Mouse (Mus musculus): Measurements from ENCODE around the gene Esrra. TPM values are rescaled to one million over a fixed set of nuclear protein-coding genes. Genes with fewer than 3 reads are reported as not detected.
"Not testable (repeated sequence)": the region's sequence is repeated elsewhere in the genome, so short reads cannot be mapped to it uniquely, and the experiment has no call there.

The Esrra gene
- total RNA-seq, 2 experiments from 2014 or later, result 44.1 to 44.7 TPM

DNA sequence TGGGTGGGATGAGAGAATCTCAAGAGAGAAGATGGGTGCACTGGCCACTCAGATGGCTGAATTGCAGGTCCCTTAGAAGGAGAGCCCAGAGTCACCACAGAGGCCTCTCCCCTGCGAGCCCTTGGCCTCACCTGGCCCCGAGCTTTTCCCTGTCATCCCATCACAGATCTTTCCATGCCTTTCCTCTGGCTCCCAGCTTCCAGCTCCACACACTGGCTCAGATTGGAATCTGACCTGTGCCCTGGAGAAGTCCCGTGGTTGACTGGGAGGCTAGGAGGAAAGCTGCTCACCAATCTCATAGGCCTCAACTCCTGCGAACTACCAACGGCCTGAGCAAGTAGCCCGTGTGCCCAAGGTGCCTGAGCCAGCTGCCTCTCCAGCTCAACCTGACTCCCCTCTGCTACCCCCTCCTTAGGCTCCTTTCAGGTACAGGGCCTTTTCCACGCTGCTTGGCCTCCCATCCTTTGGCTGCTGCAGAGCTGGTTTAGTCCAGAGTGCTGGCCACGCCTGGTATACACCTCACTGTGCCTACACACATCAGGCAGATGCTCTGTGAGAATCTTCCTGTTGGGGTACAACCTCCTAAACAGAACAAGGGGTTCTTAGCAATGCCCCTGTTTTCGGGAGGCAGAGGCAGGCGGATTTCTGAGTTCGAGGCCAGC lies 16.0 kb downstream of the Esrra start:
- DNase-seq (ENCODE audit: low spot score in 2 of 2), result no peak

DNA sequence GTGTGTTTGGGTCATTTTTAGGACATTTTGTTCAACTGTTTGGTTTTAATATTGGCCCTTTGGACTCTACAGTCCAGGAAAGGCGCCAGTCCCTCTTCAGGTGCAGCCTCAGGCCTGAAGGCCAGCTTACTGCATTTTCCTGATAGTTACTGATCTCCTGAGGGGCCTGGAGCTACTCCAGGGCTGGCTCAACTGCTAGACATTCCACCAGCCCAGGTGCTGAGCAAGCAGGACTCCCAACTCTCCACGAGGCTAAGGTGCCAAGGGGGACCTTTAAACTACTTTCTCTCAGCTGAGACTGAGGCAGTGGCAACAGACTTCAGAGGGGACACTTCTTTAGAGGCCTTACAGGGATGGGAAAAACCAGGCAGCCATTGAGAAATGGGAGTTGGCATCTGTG lies 16.8 kb downstream of the Esrra start:
- DNase-seq (ENCODE audit: low spot score in 2 of 2), result no peak

DNA sequence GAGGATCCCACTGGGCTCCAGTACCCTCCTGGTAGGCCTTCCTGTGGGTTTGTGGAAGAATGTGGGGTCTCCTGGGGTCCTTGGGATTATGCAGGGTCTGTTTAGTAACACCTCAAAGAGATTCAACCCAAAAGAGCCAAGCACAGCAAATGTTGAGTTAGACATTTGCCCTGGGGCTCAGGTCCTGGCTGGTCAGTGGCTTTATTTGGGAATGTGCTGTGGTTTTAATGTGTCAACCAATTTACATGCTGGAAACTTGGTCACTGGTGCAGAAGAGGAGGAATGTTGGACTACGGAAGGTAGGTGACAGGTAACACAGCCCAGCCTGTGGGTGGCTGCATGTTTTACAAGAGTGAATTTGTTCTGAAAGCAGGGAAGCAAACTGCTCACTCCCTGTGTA lies 18.6 kb downstream of the Esrra start:
- no peak for DNase-seq (ENCODE audit: low spot score in 2 of 2)

DNA sequence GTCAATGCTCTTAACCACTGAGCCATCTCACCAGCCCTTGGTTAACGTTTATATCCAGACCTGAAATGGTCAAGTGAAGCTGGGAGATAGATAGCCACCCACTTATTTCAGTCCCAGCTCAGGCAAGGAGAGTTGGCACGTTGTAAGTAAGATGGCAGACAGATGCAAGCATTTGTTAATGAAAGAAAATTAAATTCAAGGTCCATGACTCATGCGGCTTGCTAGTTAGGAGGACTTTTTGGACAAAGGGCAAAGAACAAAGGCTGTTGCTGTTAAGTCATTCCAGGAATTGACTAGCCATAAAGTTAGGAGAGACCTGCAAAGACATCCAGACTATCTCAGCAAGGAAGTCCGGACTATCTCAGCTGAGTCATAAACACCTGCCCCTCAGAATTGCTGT lies 22.0 kb downstream of the Esrra start:
- no peak for DNase-seq (ENCODE audit: low spot score in 2 of 2)

DNA sequence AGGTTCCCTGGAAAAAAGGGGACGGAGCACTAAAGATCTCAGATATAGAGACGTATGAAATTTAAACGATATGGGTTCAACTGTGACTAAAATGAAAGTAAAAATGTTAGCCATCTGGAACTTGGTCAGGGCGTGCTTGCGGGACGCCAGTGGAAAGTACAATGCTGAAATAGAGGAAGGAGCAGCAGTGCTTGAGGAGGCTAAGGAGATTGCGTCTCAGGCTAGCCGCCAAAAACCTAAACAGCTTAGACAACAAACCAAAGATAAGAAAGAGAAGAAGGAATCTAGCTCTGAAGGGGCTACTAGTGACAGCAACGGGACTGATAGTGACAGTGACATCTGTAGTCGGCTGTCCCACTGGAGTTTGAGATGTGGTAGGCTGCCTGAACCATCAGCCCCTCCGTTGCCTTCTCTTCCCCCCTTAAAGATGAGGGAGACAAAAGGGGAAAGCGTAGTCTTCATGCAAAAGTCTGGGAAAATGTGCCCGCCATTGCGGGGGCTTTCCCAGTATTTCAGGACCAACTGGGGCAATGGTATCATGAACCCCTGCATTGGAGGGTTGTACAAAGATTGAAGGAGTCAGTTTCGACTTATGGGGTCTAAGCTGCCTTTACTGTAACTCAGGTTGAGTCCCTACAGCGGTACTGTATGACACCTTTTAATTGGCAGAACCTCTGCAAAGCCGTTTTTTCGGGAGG lies 25.9 kb downstream of the Esrra start:
- DNase-seq (ENCODE audit: low spot score in 2 of 2), result not testable (repeated sequence)

DNA sequence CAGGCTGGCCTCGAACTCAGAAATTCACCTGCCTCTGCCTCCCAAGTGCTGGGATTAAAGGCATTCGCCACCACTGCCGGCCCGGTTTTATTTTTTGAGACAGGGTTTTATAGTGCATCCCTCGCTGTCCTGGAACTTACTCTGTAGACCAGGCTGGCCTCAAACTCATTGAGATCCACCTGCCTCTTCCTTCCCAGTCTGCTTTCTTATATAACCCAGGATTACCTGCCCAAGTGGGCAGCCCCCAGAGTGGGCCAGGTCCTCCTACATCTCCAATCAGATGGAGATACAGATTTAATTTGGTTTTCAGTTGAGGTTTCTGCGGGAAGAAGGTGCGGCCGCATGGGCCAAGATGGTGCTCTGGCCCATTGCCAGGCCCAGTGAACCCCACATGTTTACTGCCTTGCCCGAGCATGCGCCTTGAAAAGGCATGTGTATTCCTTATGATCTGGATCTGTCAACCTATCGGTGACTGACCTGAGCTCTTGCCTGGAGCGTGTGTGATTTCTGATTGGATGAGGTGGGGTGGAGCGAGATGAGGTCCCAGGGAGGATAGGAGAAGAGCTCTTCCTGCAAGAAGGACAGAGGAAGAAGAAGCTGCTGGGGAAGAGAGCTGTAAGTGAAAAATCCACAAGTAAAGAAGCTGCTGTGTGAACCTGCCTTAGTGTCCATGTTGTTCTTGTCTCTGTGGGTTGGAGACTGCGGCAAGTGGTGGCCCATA lies 27.7 kb downstream of the Esrra start:
- no peak for DNase-seq (ENCODE audit: low spot score in 2 of 2)

DNA sequence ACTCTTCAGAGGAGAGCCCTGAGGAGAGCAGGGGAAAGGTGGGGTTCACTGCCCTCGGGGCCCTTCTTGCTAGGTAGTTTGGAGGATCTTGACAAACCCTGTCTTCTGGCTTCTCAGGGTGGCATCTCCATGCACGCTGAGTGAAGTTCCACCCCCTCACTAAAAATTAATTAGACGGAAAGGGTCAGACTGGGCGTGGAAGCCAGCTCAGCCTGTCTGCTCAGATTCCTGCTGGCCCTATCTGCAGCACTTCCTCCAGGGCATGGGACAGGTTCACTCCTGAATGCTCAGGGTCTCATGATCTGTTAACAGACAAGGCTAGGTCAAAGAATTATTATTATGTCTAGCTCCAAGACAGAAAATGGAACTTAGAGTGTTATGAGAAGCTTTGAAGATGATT lies 29.1 kb downstream of the Esrra start:
- DNase-seq (ENCODE audit: low spot score in 2 of 2), result no peak

DNA sequence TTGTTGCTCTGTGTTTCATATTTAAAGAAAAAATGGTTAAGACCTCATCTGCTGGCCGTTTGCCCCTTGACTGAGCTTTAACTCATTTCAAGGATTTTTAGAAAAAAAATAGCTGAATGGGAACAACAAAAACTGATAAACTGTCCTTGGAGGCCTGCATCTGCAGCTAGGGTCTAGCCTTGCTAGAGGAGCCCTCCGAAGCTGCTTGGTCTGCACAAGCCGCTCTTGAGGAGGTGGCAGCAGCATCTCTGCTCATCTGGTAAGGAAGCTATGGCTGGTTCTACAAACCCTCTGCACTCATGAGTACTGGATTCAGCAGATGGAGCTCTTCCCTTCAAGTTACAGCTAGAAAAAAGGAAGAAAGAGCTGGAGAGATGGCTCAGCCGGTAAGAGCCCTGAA lies 43.6 kb downstream of the Esrra start:
- no peak for DNase-seq (ENCODE audit: low spot score in 2 of 2)

DNA sequence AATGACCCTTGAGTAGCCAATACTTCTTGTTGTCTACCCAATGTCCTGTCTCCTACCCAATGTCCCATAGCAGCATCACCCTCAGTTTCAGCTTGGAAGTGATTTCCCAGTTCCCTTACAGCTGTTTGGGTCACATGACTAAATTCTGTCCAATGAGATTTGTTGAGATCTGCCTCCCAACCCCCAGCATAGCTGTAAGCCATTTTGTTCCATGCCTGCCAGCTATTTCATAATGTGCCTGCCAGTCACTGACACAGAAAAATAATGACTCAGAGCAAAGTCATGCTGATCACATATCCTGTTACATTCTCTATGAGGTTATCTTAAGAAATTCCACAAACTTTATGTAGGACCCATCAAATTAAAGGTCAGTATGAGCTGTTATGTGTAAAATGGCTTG lies 44.8 kb downstream of the Esrra start:
- no peak for DNase-seq (ENCODE audit: low spot score in 2 of 2)

DNA sequence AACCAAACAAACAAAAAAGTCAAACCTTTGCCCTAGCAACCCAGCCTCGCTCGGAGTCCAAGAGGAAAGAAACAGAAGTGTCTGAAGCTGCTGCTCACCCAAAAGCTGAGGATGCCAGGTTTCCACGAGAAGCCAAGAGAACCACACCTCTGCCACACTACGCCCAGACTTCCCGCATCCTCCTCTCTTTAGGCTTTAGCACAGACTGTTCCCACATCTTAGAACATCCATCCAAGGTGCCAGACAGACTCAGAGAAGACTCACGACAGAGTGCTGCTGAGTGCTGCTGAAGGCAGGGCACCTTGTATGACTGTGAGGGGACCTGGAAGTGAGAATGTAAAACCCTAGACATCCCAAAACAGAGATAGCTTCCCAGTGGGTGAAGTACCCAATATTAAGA lies 45.8 kb downstream of the Esrra start:
- DNase-seq (ENCODE audit: low spot score in 2 of 2), result no peak

DNA sequence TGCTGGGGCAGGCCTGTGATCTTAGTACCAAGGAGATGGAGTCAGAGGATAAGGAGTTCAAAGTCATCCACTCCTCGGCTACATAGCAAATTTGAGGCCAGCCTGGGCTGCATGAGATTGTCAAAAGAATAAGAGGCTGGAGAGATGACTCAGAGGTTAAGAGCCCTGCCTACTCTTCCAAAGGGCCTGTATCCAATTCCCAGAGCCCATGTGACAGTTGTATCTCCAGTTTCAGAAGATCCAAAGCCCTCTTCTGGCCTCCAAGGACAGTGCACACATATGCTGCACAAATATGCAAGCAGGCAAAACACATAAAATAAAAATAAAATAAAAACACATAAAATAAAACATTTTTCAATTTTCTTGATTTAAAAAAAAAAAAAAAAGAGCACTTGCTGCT lies 47.4 kb downstream of the Esrra start:
- no peak for DNase-seq (ENCODE audit: low spot score in 2 of 2)

DNA sequence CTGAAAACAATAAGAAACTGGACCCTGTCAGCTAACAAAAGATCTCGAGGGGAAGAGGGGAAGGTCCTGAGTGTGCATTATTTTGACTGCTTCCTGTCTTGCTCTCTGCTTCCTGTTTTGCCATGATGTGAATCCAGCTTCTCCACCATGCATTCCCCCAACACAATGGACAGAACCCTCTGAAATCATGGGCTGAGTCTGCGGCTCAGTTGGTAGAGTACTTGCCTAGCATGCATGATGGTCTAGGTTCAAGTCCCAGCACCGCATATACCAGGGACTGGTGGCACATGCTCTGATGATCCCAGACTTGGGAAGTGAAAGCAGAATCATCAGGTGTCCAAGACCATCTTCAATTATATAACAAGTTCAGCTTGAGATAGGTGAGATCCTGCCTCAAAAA lies 48.9 kb downstream of the Esrra start:
- DNase-seq (ENCODE audit: low spot score in 2 of 2), result no peak

DNA sequence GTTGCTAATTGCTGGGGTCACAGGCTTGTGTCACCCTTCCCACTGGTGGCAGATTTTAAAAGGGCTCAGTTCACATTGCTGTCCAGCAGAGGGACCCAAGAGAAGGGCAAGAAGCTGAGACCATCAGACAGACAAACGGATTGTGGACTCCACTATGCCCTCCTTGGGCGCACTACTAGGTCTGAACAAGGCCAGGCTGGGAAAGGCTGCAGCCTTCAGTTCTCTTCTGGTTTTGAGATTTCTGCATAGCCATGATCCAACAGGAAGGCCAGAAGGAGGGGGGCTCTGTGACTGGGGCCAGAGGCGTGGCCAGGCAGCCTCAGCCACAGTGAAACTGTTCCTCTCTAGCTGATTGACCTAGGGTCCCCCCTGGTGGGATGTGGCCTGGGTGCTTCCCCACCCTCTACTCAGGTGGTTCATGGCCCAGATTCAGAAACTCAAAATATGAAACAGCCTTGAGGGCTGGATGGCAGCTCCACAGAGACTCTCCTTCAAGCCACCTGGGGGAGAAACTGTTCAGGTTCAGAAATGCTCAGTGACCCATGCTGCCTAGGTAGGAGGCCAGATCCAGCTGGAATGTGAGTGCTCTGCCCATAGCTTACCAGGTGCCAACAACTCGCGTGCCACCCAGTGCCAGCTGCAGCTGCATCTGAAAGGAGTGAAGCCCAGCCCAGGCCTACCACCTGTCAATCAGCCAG lies 49.9 kb downstream of the Esrra start:
- DNase-seq (ENCODE audit: low spot score in 2 of 2), result no peak

DNA sequence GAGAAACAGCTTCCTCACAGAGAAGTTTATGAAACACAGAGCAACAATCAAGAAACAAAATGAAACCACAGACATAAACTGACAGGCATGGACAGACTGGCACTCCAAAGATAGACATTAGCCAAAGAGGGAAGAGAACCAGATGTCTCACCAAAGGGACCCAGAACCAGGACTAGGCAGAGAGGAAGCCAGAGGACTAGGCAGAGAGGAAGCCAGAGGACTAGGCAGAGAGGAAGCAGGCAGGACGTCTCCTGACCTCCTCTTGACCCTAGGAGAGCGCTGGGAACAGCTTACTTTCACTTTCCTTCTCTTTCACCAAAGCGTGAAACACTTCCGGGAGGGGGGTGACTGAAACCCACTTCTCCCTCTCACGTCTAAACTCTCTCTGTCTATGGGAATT lies 52.3 kb downstream of the Esrra start:
- DNase-seq (ENCODE audit: low spot score in 2 of 2), result no peak

DNA sequence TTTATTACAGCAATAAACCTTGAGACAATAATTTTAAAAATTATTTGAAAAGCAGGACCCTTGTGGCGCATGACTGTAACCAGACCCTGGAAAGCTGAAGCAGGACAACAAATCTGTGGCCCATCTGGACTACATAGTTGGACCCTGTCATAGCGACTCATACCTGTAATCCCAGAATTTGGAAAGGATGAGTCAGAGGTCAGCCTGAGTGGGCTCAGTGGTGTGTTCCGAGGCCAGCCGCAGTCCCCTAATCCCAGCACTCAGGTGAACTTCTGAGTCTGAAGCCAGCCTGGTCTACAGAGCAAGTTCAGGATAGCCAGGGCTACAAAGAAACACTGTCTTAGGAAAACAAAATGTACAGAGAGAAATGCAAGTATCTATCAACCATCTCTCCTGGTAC lies 60.2 kb downstream of the Esrra start:
- DNase-seq (ENCODE audit: low spot score in 2 of 2), result no peak

Small RNA genes within 50 kb of the gene (microRNA-seq; reads per million reads assigned to microRNA genes)
- gene Mir6990, result 2.1 reads per million, percentile 2 among the genes with 10 or more reads in this experiment

Other genes with a start within 250 kb of the Esrra start
- 10 to 100 TPM; 17.8 to 18.7 TPM for gene Rps6ka4, start 81.2 kb downstream of the Esrra start, total RNA-seq (2021)
- gene Ccdc88b, start 63.6 kb downstream of the Esrra start, total RNA-seq (2021), result 1 to 10 TPM; 1.3 to 2.9 TPM
- 10 to 100 TPM; 54.7 to 56.4 TPM for gene Trmt112, start 12.1 kb downstream of the Esrra start, total RNA-seq (2021)
- 100 to 1,000 TPM; 137 to 142 TPM for gene Prdx5, start 11.7 kb downstream of the Esrra start, total RNA-seq (2021)
- not detected for gene Catsperz, start 3.6 kb upstream of the Esrra start, total RNA-seq (2021)
- gene Kcnk4, start 12.7 kb upstream of the Esrra start, total RNA-seq (2021), result under 1 TPM in 1 of 2 experiments, not detected in 1; 0.39 TPM
- 10 to 100 TPM; 31.6 to 34.4 TPM for gene Bad, start 20.0 kb upstream of the Esrra start, total RNA-seq (2021)
- gene Gpr137, start 20.7 kb upstream of the Esrra start, total RNA-seq (2021), result 10 to 100 TPM; 13.7 to 14.4 TPM
- gene Ppp1r14b, start 53.2 kb upstream of the Esrra start, total RNA-seq (2021), result 100 to 1,000 TPM; 364 to 392 TPM
- 10 to 100 TPM; 22.2 to 23.9 TPM for gene Plcb3, start 54.7 kb upstream of the Esrra start, total RNA-seq (2021)
- 10 to 100 TPM; 25.3 to 28.6 TPM for gene Fkbp2, start 58.7 kb upstream of the Esrra start, total RNA-seq (2021)
- gene Vegfb, start 65.8 kb upstream of the Esrra start, total RNA-seq (2021), result 10 to 100 TPM; 68.0 to 73.0 TPM
- 10 to 100 TPM; 32.3 to 34.2 TPM for gene Dnajc4, start 70.8 kb upstream of the Esrra start, total RNA-seq (2021)
- gene Nudt22, start 74.3 kb upstream of the Esrra start, total RNA-seq (2021), result 10 to 100 TPM; 17.1 to 23.6 TPM
- 10 to 100 TPM; 18.4 to 19.5 TPM for gene Trpt1, start 74.3 kb upstream of the Esrra start, total RNA-seq (2021)
- 1 to 10 TPM; 5.3 to 5.4 TPM for gene Fermt3, start 97.7 kb upstream of the Esrra start, total RNA-seq (2021)
- gene Stip1, start 118.2 kb upstream of the Esrra start, total RNA-seq (2021), result 100 to 1,000 TPM; 122 to 129 TPM
- 100 to 1,000 TPM; 233 to 237 TPM for gene Macrod1, start 135.0 kb upstream of the Esrra start, total RNA-seq (2021)
- 1 to 10 TPM in 1 of 2 experiments, under 1 TPM in 1; 0.91 to 1.4 TPM for gene Flrt1, start 183.9 kb upstream of the Esrra start, total RNA-seq (2021)